Mouse (Mus musculus): ENCODE measurements around the gene Jag2.

Jag2 gene

GRCm38 (mm10) chr12:112941156-112941775 lies 11.7 kb upstream of the Jag2 start:
- no peak for DNase-seq (ENCODE audit: low spot score)

GRCm38 (mm10) chr12:112940710-112941109 lies 11.1 kb upstream of the Jag2 start:
- DNase-seq (ENCODE audit: low spot score), result no peak

GRCm38 (mm10) chr12:112940238-112940637 lies 10.7 kb upstream of the Jag2 start:
- no peak for DNase-seq (ENCODE audit: low spot score)

- DNase-seq (ENCODE audit: low spot score), result no peak
These were observed 9.4 kb upstream of the Jag2 start for GRCm38 (mm10) chr12:112938873-112939565.

- no peak for DNase-seq (ENCODE audit: low spot score)
These were observed 8.8 kb upstream of the Jag2 start for GRCm38 (mm10) chr12:112938366-112938765.

GRCm38 (mm10) chr12:112937906-112938305 lies 8.3 kb upstream of the Jag2 start:
- no peak for DNase-seq (ENCODE audit: low spot score)

GRCm38 (mm10) chr12:112932647-112933046 lies 3.1 kb upstream of the Jag2 start:
- no peak for DNase-seq (ENCODE audit: low spot score)

GRCm38 (mm10) chr12:112928401-112929241 lies 955 bp downstream of the Jag2 start:
- peak; percentile 53 for DNase-seq (ENCODE audit: low spot score)

GRCm38 (mm10) chr12:112927265-112927664 lies 2.3 kb downstream of the Jag2 start:
- DNase-seq (ENCODE audit: low spot score), result no peak

GRCm38 (mm10) chr12:112925950-112926349 lies 3.6 kb downstream of the Jag2 start:
- no peak for DNase-seq (ENCODE audit: low spot score)

GRCm38 (mm10) chr12:112922541-112922940 lies 7.0 kb downstream of the Jag2 start:
- no peak for DNase-seq (ENCODE audit: low spot score)

GRCm38 (mm10) chr12:112921518-112921917 lies 8.1 kb downstream of the Jag2 start:
- no peak for DNase-seq (ENCODE audit: low spot score)

- DNase-seq (ENCODE audit: low spot score), result no peak
These were observed 11.7 kb downstream of the Jag2 start for GRCm38 (mm10) chr12:112917906-112918305.

GRCm38 (mm10) chr12:112917486-112917885 lies 12.1 kb downstream of the Jag2 start:
- DNase-seq (ENCODE audit: low spot score), result no peak

GRCm38 (mm10) chr12:112916698-112917400 lies 12.7 kb downstream of the Jag2 start:
- no peak for DNase-seq (ENCODE audit: low spot score)

- no peak for DNase-seq (ENCODE audit: low spot score)
These were observed 14.0 kb downstream of the Jag2 start for GRCm38 (mm10) chr12:112915587-112915986.

GRCm38 (mm10) chr12:112914527-112914926 lies 15.0 kb downstream of the Jag2 start:
- no peak for DNase-seq (ENCODE audit: low spot score)

- DNase-seq (ENCODE audit: low spot score), result no peak
These were observed 16.4 kb downstream of the Jag2 start for GRCm38 (mm10) chr12:112912951-112913745.

- no peak for DNase-seq (ENCODE audit: low spot score)
These were observed 17.9 kb downstream of the Jag2 start for GRCm38 (mm10) chr12:112911701-112912100.

GRCm38 (mm10) chr12:112908991-112909390 lies 20.6 kb downstream of the Jag2 start:
- DNase-seq (ENCODE audit: low spot score), result no peak

- DNase-seq (ENCODE audit: low spot score), result no peak
These were observed 24.6 kb downstream of the Jag2 start for GRCm38 (mm10) chr12:112905001-112905400.

Data from left cerebral cortex, adult 11 months (tissue).